Mouse (Mus musculus): Measurements from ENCODE around the gene Aire.

DNA sequence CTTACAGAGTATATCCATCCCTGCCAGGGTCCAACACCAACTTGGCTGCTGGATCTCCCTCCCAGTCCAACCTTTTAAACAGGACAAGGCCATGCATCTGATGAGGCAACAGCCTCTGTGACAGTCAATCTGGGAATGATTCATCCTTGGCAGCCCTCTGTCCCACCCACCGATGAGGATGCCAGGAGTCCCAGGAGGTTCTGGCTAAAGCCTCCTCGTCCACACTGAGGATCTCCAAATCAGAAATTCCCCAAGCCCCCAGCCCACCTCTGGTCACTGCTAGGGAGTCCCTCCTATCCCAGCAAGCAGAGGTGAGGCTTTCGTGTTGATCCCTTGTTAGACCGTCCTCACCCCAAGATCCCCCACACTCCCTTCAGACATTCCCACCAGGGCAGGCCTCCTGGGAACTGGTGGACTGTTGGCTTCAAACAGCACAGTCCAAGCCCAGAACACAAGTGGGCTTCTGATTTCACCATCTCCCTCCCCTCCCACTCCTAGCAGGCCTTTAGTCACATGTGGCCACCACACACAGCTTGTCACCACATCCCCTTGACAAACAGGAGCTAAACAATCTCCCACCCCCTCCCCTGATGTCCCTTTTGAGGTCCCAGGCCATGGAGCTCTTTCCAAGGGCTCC is 36.7 kb upstream of the Aire start:
- TF ChIP-seq POLR2A (IDR thresholded peaks at IDR 0.05; ENCODE audit: insufficient read depth, low read length) = no peak
- TF ChIP-seq EP300 (IDR thresholded peaks at IDR 0.05; ENCODE audit: insufficient read depth, low read depth, low read length) = no peak
